Mouse (Mus musculus) cortical plate, adult 2 months (tissue): ENCODE results near the gene Bcl9. TPM values are rescaled to one million over a fixed set of nuclear protein-coding genes. Genes with fewer than 3 reads are reported as not detected.

Source experiments
- H3K27ac ChIP-seq: fragments of 200-500 bp; 2 replicates; pipeline ENCODE4 v1.5.1; 2012; ENCODE audit warnings: low read length, control low read depth, inconsistent platforms; ENCODE audit not compliant: insufficient read depth
- H3K4me1 ChIP-seq: fragments of 200-500 bp; 2 replicates; pipeline ENCODE4 v1.6.1; 2011; ENCODE audit warnings: low read length; ENCODE audit not compliant: control insufficient read depth, insufficient read depth
- H3K4me3 ChIP-seq: fragments of 200-500 bp; 2 replicates; pipeline ENCODE4 v1.5.1; 2011; ENCODE audit warnings: mild to moderate bottlenecking, low read length, control low read depth; ENCODE audit not compliant: insufficient read depth
- CTCF ChIP-seq: fragments of 200-500 bp; IDR thresholded peaks from 2 replicates; pipeline ENCODE4 v1.5.1; 2011; ENCODE audit warnings: mild to moderate bottlenecking, control low read depth, low read length; ENCODE audit not compliant: insufficient read depth; ENCODE audit errors: extremely low read depth
- POLR2A ChIP-seq: fragments of 200-500 bp; IDR thresholded peaks from 2 replicates; pipeline ENCODE4 v1.6.1; 2011; ENCODE audit warnings: mild to moderate bottlenecking, low read length, control low read depth; ENCODE audit not compliant: insufficient read depth; ENCODE audit errors: extremely low read depth
- polyA plus RNA-seq: library from polyadenylated mRNA; depleted of rRNA; stranded (reverse); fragments of >200 nt; gene quantifications from 2 replicates; pipeline ENCODE4 v1.2.3, GENCODE M21; 2012

The Bcl9 gene
- polyA plus RNA-seq, 1 experiment, result 18.7 TPM

- Histone ChIP-seq H3K27ac (no peak overlapping the region), H3K4me1 (peaks cover 6% of the 10 kb centered on the region), H3K4me3 (no peak overlapping the region)
- TF ChIP-seq POLR2A (no peak), CTCF (no peak)
Observed at GRCm38 (mm10) chr3:97239316-97239715, 58.4 kb downstream of the Bcl9 start.

- Histone ChIP-seq H3K4me1 (peaks cover 6% of the 10 kb centered on the region), H3K27ac (no peak overlapping the region), H3K4me3 (no peak overlapping the region)
- TF ChIP-seq POLR2A, result no peak
- TF ChIP-seq CTCF, result no peak
Observed at GRCm38 (mm10) chr3:97238521-97238920, 59.2 kb downstream of the Bcl9 start.

GRCm38 (mm10) chr3:97237403-97237802, 60.3 kb downstream of the Bcl9 start:
- Histone ChIP-seq H3K4me1 (peaks cover 8% of the 10 kb centered on the region), H3K4me3 (no peak overlapping the region)

GRCm38 (mm10) chr3:97234797-97235196, 62.9 kb downstream of the Bcl9 start:
- H3K4me1 ChIP-seq, result peaks cover 6% of the 10 kb centered on the region
- H3K4me3 ChIP-seq, result peak overlapping the region; percentile 14
- TF ChIP-seq POLR2A, result no peak
- TF ChIP-seq CTCF, result no peak
- H3K27ac ChIP-seq, result 0 out of 2 replicates have a peak overlapping the region, but pooled peaks have one; percentile 34

More at GRCm38 (mm10) chr3:97237403-97237802, 60.3 kb downstream of the Bcl9 start:
- no peak overlapping the region for H3K27ac ChIP-seq
- TF ChIP-seq POLR2A (no peak), CTCF (no peak)

- Histone ChIP-seq H3K4me1 (peaks cover 3% of the 10 kb centered on the region; the same call in 1 of the 2 replicates), H3K4me3 (no peak overlapping the region), H3K27ac (no peak overlapping the region)
- TF ChIP-seq CTCF, result no peak
- TF ChIP-seq POLR2A, result no peak
Observed at GRCm38 (mm10) chr3:97232328-97232727, 65.4 kb downstream of the Bcl9 start.

GRCm38 (mm10) chr3:97231857-97232256, 65.9 kb downstream of the Bcl9 start:
- Histone ChIP-seq H3K4me3 (no peak overlapping the region), H3K4me1 (peaks cover 3% of the 10 kb centered on the region; the same call in 1 of the 2 replicates), H3K27ac (no peak overlapping the region)
- no peak for TF ChIP-seq CTCF
- TF ChIP-seq POLR2A, result no peak

GRCm38 (mm10) chr3:97230631-97231404, 66.9 kb downstream of the Bcl9 start:
- TF ChIP-seq POLR2A, result no peak
- TF ChIP-seq CTCF, result no peak
- no peak overlapping the region for H3K4me3 ChIP-seq
- peaks cover 3% of the 10 kb centered on the region; the same call in 1 of the 2 replicates for H3K4me1 ChIP-seq
- no peak overlapping the region for H3K27ac ChIP-seq

- Histone ChIP-seq H3K4me1 (peaks cover 2% of the 10 kb centered on the region; the same call in 1 of the 2 replicates), H3K4me3 (peak overlapping the region; percentile 61; the same call in 1 of the 2 replicates), H3K27ac (no peak overlapping the region)
- TF ChIP-seq POLR2A (no peak), CTCF (no peak)
Observed at GRCm38 (mm10) chr3:97228457-97228856, 69.3 kb downstream of the Bcl9 start.

- TF ChIP-seq POLR2A, result no peak
- no peak for TF ChIP-seq CTCF
Observed at GRCm38 (mm10) chr3:97228020-97228419, 69.7 kb downstream of the Bcl9 start.

More at GRCm38 (mm10) chr3:97228020-97228419, 69.7 kb downstream of the Bcl9 start:
- peak overlapping the region; percentile 61 for H3K4me3 ChIP-seq
- peaks cover 2% of the 10 kb centered on the region; the same call in 1 of the 2 replicates for H3K4me1 ChIP-seq
- H3K27ac ChIP-seq, result peak overlapping the region; percentile 57; the same call in 1 of the 2 replicates
